Mouse (Mus musculus): ENCODE measurements around the gene Rasal3. TPM values are rescaled to one million over a fixed set of nuclear protein-coding genes. Genes with fewer than 3 reads are reported as not detected.
A peak's percentile ranks its signal among the peaks of the same experiment; 100 is the strongest.

Rasal3 gene
- total RNA-seq, 2 experiments from 2014 or later = 2.8 to 3.6 TPM

DNA sequence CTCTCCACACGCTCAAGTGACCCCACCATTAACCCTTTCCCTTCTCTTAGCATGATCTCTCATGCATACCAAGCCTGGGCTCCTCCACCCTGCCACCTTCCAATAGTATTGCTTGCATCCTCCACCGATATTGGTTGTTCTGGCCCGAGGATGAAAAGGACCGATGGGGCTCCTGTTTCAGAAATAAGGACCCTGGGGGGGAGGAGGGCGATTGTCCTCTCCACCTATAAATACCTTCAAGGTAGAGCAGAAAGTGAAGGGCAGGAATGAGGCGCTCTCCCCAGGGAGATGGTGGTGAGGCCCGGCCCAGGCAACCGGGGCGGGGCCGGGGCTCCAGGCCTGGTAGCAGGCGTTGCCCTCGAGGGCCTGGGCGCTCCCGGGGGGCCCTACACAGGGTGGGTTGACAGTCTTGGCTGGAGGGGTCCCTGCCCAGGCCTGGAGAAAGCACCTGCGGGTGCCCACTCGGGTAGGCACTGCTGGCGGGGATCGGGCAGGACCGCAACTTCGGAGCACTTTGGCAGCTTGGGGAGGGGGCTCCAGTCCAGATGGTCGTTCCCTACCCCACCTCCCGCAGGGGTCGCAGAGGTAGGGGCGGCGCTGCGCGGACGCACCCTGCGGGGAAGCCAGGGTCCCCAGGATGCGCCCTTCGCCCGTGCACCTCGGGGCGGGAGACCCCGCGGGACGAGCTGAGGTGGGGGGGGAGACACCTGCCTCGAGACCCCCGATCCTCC lies 14.8 kb downstream of the Rasal3 start:
- DNase-seq = peak in 1 of 2 experiments; percentile 30

DNA sequence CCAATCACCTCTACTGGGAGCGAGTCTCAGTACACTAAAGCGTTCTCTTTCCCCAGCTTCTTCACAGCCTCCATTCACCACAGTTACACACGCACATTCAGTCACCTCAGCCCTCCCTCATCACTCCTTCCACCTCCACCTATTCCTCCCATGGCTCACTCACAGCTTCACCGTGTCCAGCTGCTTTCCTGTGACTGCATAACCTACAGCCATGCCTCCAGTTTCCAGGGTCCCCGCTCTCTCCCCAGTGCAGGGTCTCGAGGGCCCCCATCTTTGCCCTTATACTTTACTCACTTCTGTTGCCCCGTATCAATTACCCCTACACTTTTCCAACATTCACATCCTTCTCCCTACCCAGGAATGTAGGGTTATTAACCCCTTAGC lies 15.4 kb downstream of the Rasal3 start:
- no peak for DNase-seq

DNA sequence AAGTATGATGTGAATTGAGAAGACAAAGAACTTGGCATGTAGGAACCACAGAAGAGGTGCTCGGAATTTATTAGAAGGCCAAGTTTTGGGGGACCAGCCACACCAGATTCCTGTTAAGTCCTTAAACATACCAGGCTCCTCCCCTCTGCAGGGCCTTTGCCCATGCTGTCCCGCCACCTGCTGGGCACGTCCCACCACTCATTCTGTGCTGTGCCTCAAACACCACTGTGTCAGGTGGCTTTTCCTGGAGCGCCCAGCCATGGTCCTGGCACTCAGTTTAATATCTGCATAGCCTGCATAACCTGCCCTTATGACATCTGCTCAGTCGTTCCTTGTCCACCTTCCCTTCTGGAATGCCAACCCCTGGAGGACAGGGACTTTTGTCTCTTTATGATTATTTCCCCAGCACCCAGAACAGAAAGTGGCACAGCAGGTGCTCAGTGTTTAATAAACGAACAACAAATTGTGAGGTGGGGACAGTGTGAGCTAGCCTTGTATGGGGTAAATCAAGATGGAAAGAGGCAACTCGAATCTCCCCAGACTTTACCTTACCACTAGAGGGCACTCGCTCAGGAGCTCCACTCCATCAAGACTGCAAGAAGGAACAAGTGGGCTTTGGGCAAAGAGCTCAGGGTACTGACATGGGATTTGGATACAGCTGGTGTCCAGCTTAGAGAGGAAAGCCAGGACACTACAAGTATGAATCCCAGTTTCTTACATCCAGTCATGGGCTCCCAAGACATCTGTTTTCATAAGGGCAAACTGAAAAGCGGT lies 16.5 kb downstream of the Rasal3 start:
- peak in 1 of 2 experiments; percentile 26 for DNase-seq

DNA sequence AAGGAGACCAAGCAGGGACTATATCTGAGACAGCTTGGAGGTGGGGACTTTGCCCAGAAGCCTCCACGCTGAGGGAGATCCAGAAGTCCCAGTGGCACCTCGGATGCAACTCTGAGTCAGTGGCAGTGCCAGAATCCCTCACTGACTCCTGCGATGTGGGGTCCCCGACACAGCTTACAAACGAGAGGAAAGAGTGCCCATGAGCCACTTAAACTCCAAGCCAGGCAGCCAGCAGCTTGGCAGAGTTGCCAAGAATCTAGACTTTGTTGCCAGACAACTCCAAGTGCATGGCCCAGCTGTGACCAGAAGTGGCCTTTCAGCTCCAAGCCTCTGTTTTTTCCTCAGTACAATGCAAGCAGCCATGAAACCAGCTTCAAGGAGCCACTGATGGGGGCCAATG lies 19.7 kb downstream of the Rasal3 start:
- DNase-seq = no peak

DNA sequence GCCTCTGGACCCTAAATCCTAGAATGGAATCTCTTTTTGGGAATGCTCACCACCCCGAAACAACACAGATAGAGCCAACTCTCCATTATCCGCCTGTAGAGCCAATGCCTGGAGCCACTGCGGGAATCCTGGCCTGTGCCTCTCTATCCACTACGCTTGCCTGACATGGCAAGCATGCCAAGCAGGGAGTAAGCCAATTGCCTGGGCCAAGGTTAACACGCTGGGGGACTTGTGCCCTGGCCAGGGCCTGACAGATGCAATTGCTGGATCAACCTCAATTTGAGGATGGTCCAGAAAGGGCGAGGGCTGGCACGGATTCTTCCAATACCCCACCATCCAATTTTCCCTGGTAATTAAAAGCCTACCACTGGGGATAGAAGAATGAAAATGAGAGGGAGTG lies 20.8 kb downstream of the Rasal3 start:
- DNase-seq = peak in 1 of 2 experiments; percentile 52

DNA sequence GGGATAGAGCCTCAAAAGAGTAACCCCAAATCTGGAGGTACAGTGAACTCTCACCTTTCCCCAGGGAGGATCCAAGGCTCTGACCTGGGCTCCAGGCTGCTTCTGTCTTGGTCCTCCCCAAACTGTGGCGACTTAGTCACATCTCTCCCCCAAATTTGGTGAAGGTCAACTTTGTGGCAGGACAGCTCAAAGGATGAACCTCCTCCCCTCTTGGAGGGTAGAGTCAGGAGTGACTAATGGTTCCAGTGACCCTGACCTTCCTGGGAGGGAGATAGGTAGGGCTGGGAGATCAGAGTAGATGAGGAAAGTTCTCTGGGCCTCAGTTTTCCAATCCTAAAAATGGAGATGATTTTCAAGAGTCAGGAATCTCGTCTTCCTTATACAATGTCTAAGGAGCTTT lies 24.6 kb downstream of the Rasal3 start:
- no peak for DNase-seq

DNA sequence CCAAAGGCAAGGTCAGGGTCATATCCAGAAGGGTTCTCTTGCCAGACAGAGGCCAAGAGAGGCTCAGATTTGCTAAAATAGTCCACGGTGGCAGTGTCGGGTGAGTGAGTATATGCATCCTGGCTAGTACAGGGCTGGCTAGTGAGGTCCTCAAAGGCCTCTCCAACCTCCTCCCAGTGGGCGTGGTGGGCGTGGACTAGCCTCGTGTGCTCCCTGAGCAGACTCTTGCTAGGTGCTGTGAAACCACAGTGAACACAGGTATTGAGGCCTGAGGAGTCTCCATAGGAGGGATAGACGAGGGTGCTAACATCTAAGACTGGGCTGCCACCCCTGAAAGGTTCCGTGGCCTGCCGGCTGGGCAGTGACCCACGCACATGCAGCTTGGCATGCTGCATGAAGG lies 26.2 kb downstream of the Rasal3 start:
- DNase-seq = no peak

DNA sequence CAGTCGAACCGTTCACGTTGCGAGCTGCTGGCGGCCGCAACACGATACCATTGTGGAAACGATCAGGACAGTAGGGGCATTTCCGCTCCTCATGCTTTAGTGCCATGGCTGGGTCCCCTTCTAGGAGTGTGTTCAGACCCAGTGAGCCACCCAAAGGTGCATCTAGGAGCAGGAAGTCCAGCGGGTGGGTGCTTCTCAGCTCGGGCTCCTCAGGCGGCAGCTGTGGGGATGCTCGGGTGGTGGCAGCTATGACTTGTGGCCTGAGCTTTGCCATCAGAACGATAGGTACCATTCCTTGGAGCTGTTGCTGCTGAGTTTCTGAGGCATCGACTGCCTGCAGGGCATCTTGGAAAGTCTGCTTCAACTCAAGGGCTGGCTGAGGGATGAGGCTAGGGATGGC lies 26.9 kb downstream of the Rasal3 start:
- DNase-seq = no peak

DNA sequence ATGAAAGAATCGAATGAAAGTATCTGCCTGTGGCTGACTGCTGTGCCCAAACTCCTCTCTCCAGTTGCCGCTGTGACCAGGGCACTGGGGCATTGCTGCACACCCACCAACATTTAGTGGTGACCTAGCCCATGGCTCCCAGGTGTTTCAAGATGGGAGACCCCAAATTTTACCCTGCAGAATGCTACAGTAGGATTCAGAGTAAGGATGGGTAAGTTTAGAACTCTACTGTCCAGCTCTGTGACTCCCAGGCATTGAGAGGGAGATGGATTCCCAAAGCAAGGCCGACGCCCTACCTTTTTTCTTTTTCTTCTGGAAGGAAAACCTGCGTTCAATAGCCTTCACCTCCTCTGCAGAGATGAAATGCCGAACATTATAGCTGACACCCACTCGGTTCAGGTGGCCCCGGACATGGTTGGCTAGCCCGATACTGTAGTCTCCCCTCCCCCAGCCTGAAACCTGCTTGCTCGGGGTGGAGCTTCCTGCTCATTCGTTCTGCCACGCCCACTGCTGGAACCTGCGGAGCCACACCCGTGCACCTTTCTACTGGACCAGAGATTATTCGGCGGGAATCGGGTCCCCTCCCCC lies 34.3 kb downstream of the Rasal3 start:
- no peak for DNase-seq

DNA sequence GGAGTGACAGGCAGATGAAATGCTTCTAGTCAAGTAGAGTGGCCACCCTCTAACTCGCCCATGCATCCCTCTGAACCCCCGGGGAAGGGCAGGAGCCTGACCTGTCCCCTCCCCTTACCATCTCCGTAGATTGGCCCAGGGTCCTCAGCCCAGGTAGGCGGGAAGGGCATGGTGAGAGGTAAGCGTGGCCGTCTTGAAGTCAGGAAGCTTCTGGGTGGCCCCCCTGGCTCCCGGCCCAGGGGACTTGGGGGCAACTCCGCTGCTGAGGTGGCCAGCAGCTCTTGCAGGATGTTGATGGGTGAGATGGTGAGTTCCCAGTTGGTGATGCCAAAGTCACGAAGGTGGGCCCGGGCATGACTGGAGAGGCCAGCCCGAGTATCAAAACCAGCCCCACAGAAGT lies 35.7 kb downstream of the Rasal3 start:
- no peak for DNase-seq

DNA sequence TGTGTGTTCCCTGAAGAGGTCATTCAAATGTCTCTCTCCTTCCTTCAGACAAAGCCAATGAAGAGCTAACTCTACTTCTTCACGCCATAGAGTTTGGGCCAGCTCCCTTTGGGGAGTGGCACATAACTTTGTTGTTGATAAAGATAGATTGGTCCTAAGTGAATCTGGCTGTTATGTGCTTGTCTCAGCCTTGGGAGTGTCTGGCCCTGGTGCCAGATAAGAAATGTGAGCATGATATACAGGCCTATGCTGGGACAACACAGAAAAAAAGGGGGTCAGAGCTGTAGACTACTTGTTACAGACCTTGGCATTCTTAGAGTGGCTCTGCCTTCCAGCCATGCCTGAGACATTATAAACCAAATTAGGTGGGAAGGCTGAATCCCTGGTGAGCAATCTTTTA lies 38.1 kb downstream of the Rasal3 start:
- DNase-seq = no peak

DNA sequence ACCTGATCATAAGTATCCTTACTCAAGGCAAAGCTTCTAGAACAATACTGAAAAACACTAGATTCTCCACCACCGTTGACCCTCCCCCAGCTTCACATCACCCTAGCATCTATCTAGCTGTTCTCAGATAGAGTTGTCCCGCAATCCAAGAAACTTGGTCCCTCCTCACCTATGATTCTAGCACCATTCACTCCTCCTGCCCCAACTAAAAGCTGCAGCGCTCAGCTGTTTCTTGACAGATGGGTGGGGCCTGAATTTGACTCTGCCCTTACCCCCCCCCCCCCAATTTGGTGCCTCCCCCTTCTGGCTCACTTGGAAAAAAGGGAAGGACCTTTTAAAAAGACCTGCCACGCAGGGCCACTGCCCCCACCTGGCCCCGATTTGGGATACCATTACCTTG lies 38.5 kb downstream of the Rasal3 start:
- DNase-seq = no peak

DNA sequence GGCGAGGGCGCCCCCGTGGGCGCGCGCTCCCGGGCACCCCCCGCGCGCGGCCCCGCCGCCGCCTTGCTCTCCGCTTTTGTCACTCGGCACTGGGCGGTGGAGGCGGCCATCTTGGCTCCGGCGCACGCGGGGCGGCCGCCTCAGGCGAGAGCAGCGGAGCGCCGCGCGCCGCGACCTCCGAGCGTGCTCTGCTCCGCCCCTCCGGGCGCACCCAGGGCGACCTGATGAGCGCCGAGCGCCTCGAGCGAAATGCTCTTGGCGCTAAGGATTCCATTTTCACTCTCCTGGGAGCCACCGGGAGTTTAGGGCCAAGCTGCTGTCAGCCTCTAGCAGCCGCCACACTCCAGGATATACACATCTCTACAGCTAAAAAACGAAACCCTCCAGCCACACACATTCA lies 39.1 kb downstream of the Rasal3 start:
- DNase-seq = peak; percentile 86 to 87

DNA sequence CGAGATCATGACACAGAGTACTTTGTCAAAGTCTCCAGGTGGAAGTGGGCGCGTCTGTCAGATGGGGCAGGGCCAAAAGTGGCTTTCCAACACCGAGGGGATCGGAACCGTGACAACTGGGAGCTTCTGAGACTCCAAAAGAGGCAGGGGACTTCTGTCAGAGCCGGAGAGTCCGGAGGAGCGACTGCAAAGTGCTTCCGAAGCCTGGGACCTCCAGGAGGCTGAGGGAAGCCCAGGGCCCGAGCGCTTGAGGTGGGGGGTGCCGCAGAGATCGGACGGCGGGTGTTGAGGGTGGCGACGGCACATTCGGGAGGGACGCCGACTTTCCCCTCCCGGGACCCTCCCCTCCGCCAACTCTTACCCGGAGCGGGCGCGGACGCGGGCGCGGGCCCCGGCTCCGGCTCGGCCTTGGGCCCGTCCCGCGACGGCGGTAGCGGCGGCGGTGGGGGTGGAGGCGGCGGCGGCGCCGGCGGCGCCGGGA lies 39.5 kb downstream of the Rasal3 start:
- DNase-seq = no peak

DNA sequence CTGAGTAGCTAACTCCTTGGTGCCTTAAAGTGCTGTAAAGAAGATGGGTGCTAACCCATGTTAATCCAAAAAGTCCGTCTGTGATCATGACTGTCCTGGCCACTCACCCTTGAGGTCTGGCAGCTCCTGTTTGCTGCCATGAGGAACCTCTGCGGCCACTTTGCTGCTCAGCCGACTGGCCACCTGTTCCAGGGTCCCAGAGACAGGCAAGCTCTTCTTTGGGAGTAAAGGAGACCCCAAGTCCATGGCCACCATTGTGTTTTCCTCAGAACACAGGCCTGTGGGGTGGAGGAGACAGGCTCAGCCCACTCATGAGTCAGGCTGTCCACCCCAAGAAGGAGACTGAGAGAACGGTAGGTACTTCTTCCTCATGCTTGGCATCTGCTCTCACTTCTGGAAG lies 40.7 kb downstream of the Rasal3 start:
- DNase-seq = no peak

DNA sequence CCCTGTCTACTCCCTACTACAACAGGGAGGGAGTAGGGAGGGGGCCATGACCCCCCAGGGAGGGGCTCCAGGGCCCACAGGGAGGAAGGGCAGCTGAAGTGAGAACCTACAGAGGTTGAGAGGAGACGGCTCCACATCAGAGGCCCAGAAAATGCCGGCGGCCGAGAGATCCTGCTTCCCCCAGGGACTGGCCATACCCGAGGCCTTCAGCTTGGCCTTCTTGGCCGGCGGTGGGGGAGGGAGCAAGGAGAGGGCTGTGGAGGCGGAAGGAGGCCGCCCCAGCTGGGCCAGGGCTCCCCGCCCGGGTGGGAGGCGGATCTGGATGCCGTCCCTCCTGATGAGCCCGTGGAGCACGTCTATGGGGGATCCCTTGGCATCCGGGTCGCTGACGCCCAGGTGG lies 43.5 kb downstream of the Rasal3 start:
- no peak for DNase-seq

DNA sequence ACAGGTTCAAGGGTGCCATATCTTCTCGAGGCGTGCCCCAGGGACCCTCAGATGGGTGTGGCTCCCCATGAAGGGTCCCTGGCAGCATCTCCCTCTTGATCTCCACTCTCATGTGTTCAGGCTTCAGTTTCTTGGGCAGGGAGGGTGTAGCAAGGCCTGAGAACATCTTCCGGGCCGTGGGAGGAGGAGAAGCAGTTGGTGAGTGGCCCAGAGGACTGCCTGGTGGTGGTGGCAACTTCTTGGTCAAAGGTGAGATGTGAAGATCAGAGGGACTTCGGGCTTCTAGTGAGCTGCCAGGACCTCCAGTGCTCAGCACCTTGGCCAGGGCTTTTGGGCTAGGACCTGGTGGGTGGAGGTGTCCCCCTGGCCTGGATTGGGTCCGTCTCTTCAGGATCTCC lies 44.4 kb downstream of the Rasal3 start:
- no peak for DNase-seq

DNA sequence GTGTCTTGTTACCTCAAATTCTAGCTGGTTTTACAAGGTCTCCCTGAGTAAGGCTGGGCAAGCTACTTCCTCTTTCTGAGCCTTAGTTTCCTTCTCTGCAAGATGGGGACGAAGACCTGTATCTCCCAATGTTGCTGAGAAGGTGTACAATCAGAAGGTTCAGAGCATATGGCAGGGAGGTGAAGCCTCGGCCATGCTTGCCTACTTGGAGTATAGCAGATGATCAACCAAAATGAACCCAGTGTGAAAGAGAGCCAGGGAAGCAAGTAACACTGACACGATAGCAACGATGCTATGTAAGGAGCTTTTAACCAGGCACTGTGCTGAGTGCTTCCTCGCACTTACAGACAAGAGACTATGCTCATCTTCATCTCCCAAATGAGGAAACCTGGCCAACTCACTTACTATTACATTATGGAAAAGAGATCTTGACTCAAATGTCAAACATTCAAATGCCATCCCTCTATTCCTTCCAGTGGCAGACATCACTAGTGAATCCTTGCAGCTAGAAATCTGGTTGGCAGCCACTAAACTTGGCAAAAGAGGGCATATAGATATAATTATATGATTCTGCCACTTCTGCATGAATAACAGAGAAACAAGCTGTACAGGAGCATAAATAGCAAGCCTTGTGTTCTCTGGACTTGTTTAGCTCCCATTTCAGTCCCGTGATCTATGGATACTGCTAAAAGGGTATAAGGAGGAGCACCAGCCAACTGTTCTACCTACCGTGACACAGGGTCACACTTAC lies 45.0 kb downstream of the Rasal3 start:
- no peak for DNase-seq

DNA sequence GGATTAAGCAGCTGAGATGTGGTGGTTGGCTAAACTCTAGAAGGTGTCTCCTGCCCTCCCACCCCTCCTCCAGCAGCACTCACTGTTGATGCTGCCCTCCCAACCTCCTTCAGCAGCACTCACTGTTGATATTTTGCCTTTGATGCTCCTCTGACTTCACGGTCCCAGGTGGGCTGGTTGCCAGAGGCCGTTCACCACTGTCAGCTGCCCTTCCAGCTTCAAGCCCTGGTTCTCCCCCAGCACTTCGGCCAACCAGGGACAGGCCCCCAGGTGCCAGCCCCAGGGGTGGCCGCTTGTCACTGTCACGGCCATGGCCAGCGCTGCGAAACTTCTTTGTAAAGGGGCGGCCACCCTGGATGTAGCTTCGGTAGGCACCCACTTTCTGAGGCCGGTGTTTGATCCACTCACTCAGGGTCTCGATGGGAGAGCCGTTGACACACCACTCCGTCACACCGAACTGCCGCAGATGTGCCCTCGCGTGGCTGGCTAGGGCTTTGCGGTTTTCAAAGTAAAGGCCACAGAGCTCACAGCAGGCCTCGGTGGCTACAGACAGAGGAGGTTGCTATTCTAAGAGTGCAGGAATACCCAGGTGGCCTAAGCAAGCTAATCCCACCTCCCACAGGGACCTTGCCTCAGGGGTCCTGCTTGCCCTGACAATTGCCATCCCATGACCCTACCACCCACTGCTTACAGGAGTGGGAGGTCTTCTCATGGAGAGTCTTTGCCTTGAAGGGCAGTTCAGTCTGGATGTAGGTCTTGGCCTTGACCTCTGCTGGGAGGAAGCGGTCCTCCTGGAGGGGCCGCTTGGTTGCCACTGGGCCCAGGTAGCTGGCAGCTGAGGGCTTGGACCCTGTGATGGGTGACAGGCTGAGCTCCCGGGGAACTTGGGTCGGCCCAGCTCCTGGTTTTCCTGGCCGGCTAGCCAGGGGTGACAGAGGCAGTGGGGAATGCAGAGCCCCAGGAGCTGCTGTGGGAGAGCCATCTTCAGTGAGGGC lies 46.3 kb downstream of the Rasal3 start:
- no peak for DNase-seq

DNA sequence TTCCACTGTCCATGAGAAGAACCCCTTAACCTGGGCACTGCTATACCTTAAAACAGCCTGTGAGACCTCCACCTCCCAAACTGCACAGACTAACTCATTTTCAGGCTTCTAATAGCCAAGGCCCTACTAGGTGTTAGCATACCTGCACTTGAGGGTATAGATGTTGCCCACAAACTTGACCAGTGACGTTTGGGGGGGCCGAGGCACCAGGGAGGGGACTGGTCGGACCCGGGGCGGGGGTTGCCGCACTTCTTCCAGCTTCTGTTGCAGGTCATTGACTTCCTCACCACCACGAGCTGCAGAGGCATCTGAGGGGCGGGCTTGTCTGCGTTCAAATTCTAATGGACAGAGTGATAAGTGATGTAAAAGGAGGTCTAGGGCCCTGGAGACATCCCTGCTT lies 47.1 kb downstream of the Rasal3 start:
- no peak for DNase-seq

DNA sequence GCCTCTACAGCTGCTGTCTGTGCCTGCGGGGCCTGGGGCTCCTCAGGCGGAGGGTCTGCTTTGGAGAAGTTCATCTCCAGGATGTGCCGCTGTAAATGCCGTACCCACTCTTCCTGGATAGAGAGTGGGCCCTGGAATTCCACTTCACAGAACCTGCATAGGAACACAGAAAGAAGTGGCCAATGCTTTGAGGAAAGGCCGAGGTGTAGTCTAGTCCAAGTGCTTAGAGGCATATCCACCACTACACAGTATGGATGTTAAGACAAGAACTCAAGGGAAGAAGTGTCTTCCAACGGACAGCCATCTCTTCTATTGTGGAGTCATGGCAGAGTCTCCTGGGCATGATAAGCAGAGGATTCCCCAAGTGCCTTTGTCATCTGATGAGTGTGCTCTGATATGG lies 48.4 kb downstream of the Rasal3 start:
- DNase-seq = no peak

DNA sequence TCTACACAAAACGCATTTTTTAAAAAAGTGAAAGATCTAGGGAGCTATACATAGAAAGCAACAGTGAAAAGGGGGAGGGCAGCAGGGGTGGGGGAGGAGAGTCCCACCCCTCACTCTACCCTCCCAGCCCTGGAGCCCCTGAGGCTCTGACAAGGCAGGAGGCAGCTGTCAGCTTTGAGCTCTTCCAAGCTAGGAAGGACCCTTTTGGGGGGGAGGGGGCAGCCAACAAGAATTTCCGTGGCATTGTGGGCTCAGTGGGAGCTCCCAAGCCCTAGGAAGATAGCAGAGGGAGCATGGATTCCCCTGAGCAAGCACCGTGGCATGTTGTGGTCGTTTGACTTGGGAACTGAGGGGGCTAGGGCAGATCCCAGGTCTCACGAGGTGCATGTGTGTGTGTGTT lies 49.2 kb downstream of the Rasal3 start:
- DNase-seq = no peak
